Mouse (Mus musculus) testis, adult 2 months (tissue): Measurements from ENCODE around the gene Tor3a. TPM values are rescaled to one million over a fixed set of nuclear protein-coding genes. Genes with fewer than 3 reads are reported as not detected.
"Not testable (repeated sequence)": the region's sequence is repeated elsewhere in the genome, so short reads cannot be mapped to it uniquely, and the experiment has no call there.

Source experiments
- H3K27ac ChIP-seq: fragments of 200-500 bp; 2 replicates; pipeline ENCODE4 v1.5.1; 2012; ENCODE audit warnings: low read depth, low read length; ENCODE audit not compliant: control insufficient read depth, insufficient read depth
- H3K27me3 ChIP-seq: fragments of 200-500 bp; 2 replicates; pipeline ENCODE4 v1.6.1; 2012; ENCODE audit warnings: mild to moderate bottlenecking, low read length, moderate library complexity; ENCODE audit not compliant: control insufficient read depth, insufficient read depth
- H3K36me3 ChIP-seq: fragments of 200-500 bp; 2 replicates; pipeline ENCODE4 v1.6.1; 2012; ENCODE audit warnings: mild to moderate bottlenecking, low read length; ENCODE audit not compliant: control insufficient read depth, insufficient read depth
- H3K4me1 ChIP-seq: fragments of 200-500 bp; 2 replicates; pipeline ENCODE4 v1.6.1; 2012; ENCODE audit warnings: low read length; ENCODE audit not compliant: control insufficient read depth, insufficient read depth
- H3K4me3 ChIP-seq: fragments of 200-500 bp; 2 replicates; pipeline ENCODE4 v1.5.1; 2012; ENCODE audit warnings: low read depth, mild to moderate bottlenecking, low read length, moderate library complexity, mixed read lengths; ENCODE audit not compliant: control insufficient read depth
- CTCF ChIP-seq: fragments of 200-500 bp; IDR thresholded peaks from 2 replicates; pipeline ENCODE4 v1.5.1; 2012; ENCODE audit warnings: low read depth, mild to moderate bottlenecking, inconsistent platforms, low read length, moderate library complexity; ENCODE audit not compliant: control insufficient read depth, insufficient read depth, insufficient replicate concordance
- POLR2A ChIP-seq: fragments of 200-500 bp; IDR thresholded peaks from 2 replicates; pipeline ENCODE4 v1.6.1; 2012; ENCODE audit warnings: low read depth, mild to moderate bottlenecking, inconsistent platforms, low read length, moderate library complexity; ENCODE audit not compliant: control insufficient read depth
- polyA plus RNA-seq: library from polyadenylated mRNA; depleted of rRNA; stranded (reverse); fragments of >200 nt; gene quantifications from 2 replicates; pipeline ENCODE4 v1.2.3, GENCODE M21; 2012

The Tor3a gene
- polyA plus RNA-seq, 1 experiment = 0.94 TPM

DNA sequence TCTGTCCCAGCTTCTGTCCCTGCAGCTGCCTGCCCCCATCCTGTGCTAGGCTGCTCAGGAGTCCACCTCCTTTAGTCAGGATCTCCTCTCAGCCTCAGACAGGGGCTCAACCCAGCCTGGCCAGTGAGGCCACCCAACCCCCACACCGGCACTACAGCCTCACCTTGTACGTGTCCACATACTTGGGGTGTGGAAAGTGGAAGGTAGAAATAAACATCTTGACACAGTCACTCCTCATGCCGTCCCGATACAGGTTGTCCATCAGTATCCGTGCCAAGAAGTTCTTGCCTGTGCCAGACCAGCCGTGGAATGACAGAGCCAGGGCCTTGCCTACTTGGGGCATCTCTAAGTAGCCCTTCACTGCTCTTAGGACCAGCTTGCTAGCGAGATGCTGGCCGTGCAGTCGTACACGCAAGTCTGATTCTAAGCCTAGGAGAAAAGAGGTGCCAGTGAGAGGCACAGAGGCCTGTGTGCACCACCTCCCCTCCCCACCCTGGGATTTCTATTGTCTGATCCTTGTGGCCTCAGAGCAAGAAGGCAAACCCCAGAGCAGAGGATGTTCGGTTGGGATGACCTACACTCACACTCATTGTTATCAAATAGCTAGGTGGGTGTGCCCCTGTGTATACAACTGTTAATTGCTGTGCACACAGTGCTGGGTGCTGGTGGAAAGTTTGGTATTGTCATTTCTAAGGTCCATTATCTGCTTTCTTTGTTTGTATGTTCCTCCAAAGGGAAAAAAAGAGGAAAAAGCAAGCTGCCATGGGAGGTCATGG is 4.8 kb downstream of the Tor3a start:
- Histone ChIP-seq H3K4me1 (peaks cover 7% of the 10 kb centered on the region), H3K27me3 (no peaks in the 10 kb centered on the region), H3K4me3 (no peak overlapping the region), H3K27ac (no peak overlapping the region), H3K36me3 (no peaks in the 10 kb centered on the region)
- no peak for TF ChIP-seq CTCF
- no peak for TF ChIP-seq POLR2A

- no peaks in the 10 kb centered on the region for H3K27me3 ChIP-seq
- no peaks in the 10 kb centered on the region for H3K36me3 ChIP-seq
- H3K4me3 ChIP-seq = no peak overlapping the region
- no peak overlapping the region for H3K27ac ChIP-seq
- H3K4me1 ChIP-seq = peaks cover 6% of the 10 kb centered on the region
- TF ChIP-seq CTCF = no peak
- TF ChIP-seq POLR2A = no peak
Measured at GRCm38 (mm10) chr1:156668602-156669001, 5.6 kb downstream of the Tor3a start.

DNA sequence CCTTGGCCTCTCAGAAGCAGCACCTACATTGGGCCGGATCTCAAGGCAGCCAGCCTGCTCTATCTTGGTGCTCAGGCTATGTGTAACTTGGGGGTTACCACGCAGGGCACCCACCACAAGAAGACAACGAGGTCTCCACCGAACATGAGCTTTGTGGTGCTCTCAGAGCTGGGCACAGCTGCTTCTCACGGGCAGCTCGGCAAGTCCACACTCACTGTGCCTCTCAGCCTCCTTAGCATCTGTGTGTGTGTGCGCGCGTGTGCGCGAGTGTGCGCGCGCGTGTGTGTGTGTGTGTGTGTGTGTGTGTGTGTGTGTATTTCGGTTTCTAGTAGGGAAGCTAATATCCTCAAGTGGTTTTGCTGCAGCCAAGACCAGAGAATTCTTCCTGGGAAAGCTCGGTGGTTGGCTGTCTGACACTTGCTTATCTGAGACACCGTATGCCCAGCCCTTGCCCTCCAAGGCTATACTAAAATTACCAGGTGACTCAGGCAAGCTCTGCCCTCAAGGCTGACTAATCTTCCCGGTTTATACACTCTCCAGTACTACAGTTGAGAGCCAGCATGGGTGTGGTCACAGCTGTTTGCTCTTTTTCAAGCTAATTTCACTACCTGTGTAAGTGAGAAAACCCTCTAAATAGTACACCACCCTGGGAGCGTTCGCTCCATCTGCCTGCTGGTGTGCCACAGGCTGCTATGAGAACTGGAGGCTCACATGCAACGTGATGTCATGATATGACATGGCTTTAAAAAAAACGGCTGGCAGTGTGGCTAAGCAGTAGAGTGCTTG is 6.8 kb downstream of the Tor3a start:
- peaks cover 3% of the 10 kb centered on the region for H3K4me1 ChIP-seq
- no peaks in the 10 kb centered on the region for H3K36me3 ChIP-seq
- no peak overlapping the region for H3K4me3 ChIP-seq
- no peak overlapping the region for H3K27ac ChIP-seq
- H3K27me3 ChIP-seq = no peaks in the 10 kb centered on the region
- no peak for TF ChIP-seq CTCF
- no peak for TF ChIP-seq POLR2A

GRCm38 (mm10) chr1:156665777-156666176 is 8.4 kb downstream of the Tor3a start:
- Histone ChIP-seq H3K27me3 (no peaks in the 10 kb centered on the region), H3K36me3 (no peaks in the 10 kb centered on the region), H3K4me3 (no peak overlapping the region), H3K4me1 (peaks cover 3% of the 10 kb centered on the region), H3K27ac (no peak overlapping the region)
- TF ChIP-seq POLR2A = no peak
- TF ChIP-seq CTCF = no peak

DNA sequence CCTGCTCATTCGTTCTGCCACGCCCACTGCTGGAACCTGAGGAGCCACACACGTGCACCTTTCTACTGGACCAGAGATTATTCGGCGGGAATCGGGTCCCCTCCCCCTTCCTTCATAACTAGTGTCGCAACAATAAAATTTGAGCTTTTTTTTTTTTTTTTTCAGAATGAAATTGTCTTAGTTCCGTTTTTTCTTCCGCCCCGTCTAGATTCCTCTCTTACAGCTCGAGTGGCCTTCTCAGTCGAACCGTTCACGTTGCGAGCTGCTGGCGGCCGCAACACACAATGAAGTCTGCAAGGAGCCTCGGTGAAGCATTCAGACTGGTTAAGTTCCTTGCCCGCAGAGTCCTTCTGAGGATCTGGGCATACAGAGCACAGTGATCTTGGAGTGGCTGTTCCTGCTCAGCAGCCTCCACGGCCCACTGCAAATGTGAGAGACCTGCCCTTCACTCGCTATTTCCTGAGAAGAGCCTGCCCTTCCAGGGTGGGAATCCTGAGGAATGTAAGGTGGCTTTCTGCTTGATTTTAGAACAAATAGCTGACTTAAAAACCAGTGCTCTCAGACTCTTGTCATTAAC is 13.4 kb downstream of the Tor3a start:
- not testable (repeated sequence) for H3K27ac ChIP-seq, H3K4me3 ChIP-seq, H3K36me3 ChIP-seq, H3K4me1 ChIP-seq, H3K27me3 ChIP-seq

DNA sequence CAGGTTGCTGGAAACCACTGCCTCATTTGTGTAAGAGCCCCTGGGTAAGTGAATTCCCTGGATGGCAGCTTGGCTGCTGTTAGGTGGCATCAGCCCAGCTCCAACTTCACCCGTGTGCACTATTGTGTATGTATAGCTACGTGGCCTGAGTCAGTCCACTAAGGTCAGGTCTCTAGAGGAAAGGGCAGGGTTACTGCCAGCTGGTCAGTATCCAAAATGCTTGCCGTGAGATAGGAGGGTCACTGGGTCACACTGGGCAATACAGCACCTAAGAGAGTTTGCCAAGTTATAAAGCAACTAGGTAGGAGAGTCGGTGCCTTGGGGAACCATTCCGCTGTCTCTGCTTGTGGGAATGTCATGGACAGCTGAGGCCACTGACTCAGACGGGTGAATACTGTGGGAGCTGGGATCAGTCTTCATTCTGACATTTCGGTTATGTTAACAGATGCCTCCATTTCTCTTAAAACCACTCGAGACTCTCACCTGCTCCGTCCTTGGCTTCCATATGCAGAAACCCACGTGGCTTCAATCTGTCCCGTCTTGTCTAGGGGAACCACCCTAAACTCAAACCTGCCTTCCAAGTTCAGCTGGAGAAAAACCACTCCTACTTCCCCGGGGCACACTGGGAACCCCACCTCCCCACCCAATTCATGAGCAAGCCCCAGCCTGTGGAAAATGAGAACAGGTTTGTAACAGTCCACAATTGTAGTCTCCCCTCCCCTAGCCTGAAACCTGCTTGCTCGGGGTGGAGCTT is 14.1 kb downstream of the Tor3a start:
- no peak overlapping the region for H3K27ac ChIP-seq
- TF ChIP-seq POLR2A (no peak), CTCF (no peak)
- no peak overlapping the region for H3K4me3 ChIP-seq
- no peaks in the 10 kb centered on the region for H3K27me3 ChIP-seq
- H3K36me3 ChIP-seq = no peaks in the 10 kb centered on the region
- peaks cover 4% of the 10 kb centered on the region for H3K4me1 ChIP-seq

GRCm38 (mm10) chr1:156658676-156659075 is 15.5 kb downstream of the Tor3a start:
- TF ChIP-seq CTCF (no peak), POLR2A (no peak)
- H3K27ac ChIP-seq = no peak overlapping the region
- peaks cover 4% of the 10 kb centered on the region for H3K4me1 ChIP-seq
- no peak overlapping the region for H3K4me3 ChIP-seq
- no peaks in the 10 kb centered on the region for H3K27me3 ChIP-seq
- H3K36me3 ChIP-seq = no peaks in the 10 kb centered on the region
